Mouse (Mus musculus) liver, embryonic 14.5 days (tissue): Measurements from ENCODE around the gene Cdh12.

ENCODE experiments used
- CTCF ChIP-seq: IDR thresholded peaks from 2 replicates; pipeline ENCODE4 v1.5.1; 2016; ENCODE audit warnings: antibody characterized with exemption, low read depth, control low read depth
- EP300 ChIP-seq: IDR thresholded peaks from 2 replicates; pipeline ENCODE4 v1.6.1; 2016; ENCODE audit warnings: antibody characterized with exemption, low read depth

GRCm38 (mm10) chr15:20841479-20841878 is 392.4 kb downstream of the Cdh12 start:
- no peak for TF ChIP-seq CTCF
- no peak for TF ChIP-seq EP300
